17 mouse cellular contexts compared by ENCODE assay signal in genomic region chr1:59391736-59392135, GRCm38 (mm10).
DNase-seq lines count a peak whose midpoint lies in the region; ATAC-seq and TF ChIP-seq lines count a peak whose summit lies in the region.
"Had no signal": no experiment of that assay in that cellular context is flagged by ENCODE, and none has a peak within 500 bp of the region (broad histone marks: within the 10 kb centered on the region; RNA-seq: fewer than 3 reads in every experiment).

No protein-coding gene starts in this region.

- no peaks in the 10 kb centered on the region for H3K27me3 ChIP-seq in lung, embryonic 14.5 days (ENCODE audit: insufficient read depth, low read length)
- H3K27me3 ChIP-seq: hindbrain, embryonic 12.5 days; intestine, embryonic 15.5 days; limb, embryonic 13.5 days had no signal

- peak; percentile 34 for DNase-seq in adrenal gland, postnatal 14 days
- DNase-seq in adrenal gland, postnatal 36 days, result no peak
- peak; percentile 38 for DNase-seq in lung, embryonic 14.5 days
- DNase-seq in lung, adult 2 months, result no peak
- DNase-seq in lung, postnatal 10 days, result peak; percentile 47
- no peak for DNase-seq in adrenal gland, postnatal 4 days (ENCODE audit: low spot score in 2 of 2)
- DNase-seq in left cerebral cortex, postnatal 14 days (ENCODE audit: low spot score in 2 of 2), result no peak
- DNase-seq: cerebellum, adult 11 months; kidney, postnatal 10 days; liver, postnatal 0 days; thymus, adult 18-20 months had no signal

- intact Hi-C loops in left cerebral cortex, postnatal 14 days (cut with DNase I), result no loop called here

- no peak overlapping the region for H3K4me3 ChIP-seq in lung, embryonic 14.5 days (ENCODE audit: low read depth, low read length)
- no peak overlapping the region for H3K4me3 ChIP-seq in lung, adult 2 months (replicated peaks; ENCODE audit: extremely low read depth, low read depth, low read length)
- H3K4me3 ChIP-seq: hindbrain, embryonic 12.5 days; intestine, embryonic 15.5 days; limb, embryonic 13.5 days; myocyte had no signal

- 47% methylated on average over 3 of the region's 3 CpGs for WGBS in lung, embryonic 14.5 days
- 37% methylated on average over 3 of the region's 3 CpGs for WGBS in lung, adult 2 months

- no peak for TF ChIP-seq CTCF in lung, embryonic 14.5 days (IDR thresholded peaks at IDR 0.05; ENCODE audit: low read depth)
- no peak for TF ChIP-seq CTCF in lung, adult 2 months (IDR thresholded peaks at IDR 0.05; ENCODE audit: insufficient read depth, low read length)

- H3K27ac ChIP-seq in lung, embryonic 14.5 days (ENCODE audit: low read depth), result no peak overlapping the region
- H3K27ac ChIP-seq: hindbrain, embryonic 12.5 days; intestine, embryonic 15.5 days; limb, embryonic 13.5 days had no signal

- no peak overlapping the region for H3K4me2 ChIP-seq in lung, embryonic 14.5 days
- H3K4me2 ChIP-seq: hindbrain, embryonic 12.5 days; intestine, embryonic 15.5 days; limb, embryonic 13.5 days; midbrain, embryonic 11.5 days had no signal

- TF ChIP-seq POLR2A in lung, adult 2 months (IDR thresholded peaks at IDR 0.05; ENCODE audit: borderline replicate concordance, extremely low read depth, low read depth, low read length), result no peak

- no peaks in the 10 kb centered on the region for H3K9me3 ChIP-seq in lung, embryonic 14.5 days (ENCODE audit: low read depth, low read length)
- H3K9me3 ChIP-seq: hindbrain, embryonic 12.5 days; intestine, embryonic 15.5 days; limb, embryonic 13.5 days had no signal

- no peak for ATAC-seq in lung, embryonic 14.5 days (ENCODE audit: insufficient read depth)
- ATAC-seq in common myeloid progenitor, adult 5-6 weeks (replicated peaks; ENCODE audit: low read depth, poor library complexity, severe bottlenecking), result peak; percentile 60; the same call in 1 of the 2 replicates
- ATAC-seq: intestine, embryonic 15.5 days; liver, postnatal 0 days had no signal

- no peaks in the 10 kb centered on the region for H3K4me1 ChIP-seq in lung, embryonic 14.5 days (ENCODE audit: insufficient read depth)
- no peaks in the 10 kb centered on the region for H3K4me1 ChIP-seq in lung, adult 2 months (ENCODE audit: control insufficient read depth, insufficient read depth, low read length)

- H3K9ac ChIP-seq in lung, embryonic 14.5 days, result no peak overlapping the region
- H3K9ac ChIP-seq: hindbrain, embryonic 12.5 days; intestine, embryonic 15.5 days; limb, embryonic 13.5 days; liver, postnatal 0 days had no signal

- H3K36me3 ChIP-seq in lung, embryonic 14.5 days (ENCODE audit: insufficient read depth), result no peaks in the 10 kb centered on the region
- H3K36me3 ChIP-seq: hindbrain, embryonic 12.5 days; intestine, embryonic 15.5 days; limb, embryonic 13.5 days had no signal

Comparison
In these comparisons a context has a peak if more than half of its experiments do, and no peak if none do; other contexts are left out.
1. DNase-seq: peak in adrenal gland, postnatal 14 days (single experiment), lung, embryonic 14.5 days (single experiment) and lung, postnatal 10 days (single experiment); none in adrenal gland, postnatal 36 days (0 of 2), lung, adult 2 months (single experiment), adrenal gland, postnatal 4 days (0 of 2) and left cerebral cortex, postnatal 14 days (0 of 2).